Mouse (Mus musculus): Measurements from ENCODE around the gene Klhl20.

The Klhl20 gene

DNA sequence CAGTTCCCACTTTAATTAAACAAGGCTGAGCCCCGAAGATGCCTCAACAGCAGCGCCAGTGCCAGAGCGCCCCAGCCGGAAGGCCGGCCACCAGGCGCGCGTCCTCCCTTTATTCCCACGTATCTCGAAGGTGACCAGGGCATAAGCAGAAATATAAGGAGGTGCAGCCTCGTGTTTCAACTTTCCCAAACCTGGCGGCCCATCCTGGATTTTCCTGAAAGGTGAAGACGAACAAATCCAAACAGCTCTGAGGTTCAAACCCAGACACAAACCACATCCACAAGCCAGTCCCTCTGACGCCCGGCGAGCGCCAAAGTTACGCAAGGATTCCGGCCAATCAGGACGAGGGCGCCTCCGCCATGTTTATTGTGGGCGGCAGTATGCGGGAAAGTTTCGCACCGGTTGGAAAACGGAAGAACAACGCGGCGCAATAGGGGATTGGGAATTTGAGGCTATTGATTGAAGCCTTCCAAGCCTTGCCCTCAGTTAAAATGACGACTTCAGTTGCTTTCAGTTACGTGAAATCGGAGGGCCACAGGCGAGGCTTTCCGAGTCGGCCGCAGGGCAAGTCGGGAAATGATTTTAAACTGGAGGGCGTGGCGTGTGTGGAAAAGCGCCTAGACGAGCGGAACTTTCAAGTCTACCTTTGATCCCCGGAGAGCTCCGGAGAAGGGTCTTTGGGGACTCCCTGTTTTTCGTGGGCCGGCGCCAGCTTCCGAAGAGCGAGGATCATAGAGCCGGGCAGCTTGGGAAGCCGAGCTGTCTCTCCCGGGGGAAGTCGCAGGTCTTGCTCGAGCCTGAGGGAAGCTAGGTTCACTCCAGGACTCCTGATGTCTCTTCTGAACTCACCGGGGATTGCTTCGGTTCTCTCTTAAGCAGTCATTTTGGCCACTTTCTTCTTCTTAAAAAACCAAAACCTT lies 60.7 kb downstream of the Klhl20 start, which contains the start of the genes Dars2 and Cenpl:
Gene Dars2 (minus strand): TSS at position 307 of the 920 bp plus-strand sequence.
Gene Cenpl (plus strand): TSS at position 362 of the 920 bp plus-strand sequence.
- DNase-seq = peak; percentile 97

DNA sequence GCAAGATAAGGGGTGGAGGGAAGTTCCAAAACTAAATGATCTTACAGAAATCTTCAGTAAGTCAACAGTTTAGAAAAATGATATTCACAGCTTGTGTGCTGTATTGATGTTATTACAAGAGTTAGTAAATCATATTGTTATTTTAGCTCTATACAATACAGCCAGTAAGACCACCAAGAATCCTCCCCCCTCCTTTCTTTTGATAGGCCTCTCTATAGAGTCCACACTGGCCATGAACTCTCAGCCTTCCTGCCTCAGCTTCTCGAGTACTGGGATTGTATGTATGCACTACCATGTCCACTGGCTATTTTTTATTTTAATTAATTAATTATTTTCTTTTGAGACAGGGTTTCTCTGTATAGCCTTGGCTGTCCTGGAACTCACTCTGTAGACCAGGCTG lies 68.0 kb downstream of the Klhl20 start:
- DNase-seq = no peak

- no peak for DNase-seq
Measured at GRCm38 (mm10) chr1:161057164-161057563, 74.1 kb downstream of the Klhl20 start.

- DNase-seq = no peak
Measured at GRCm38 (mm10) chr1:161046972-161047371, 84.3 kb downstream of the Klhl20 start.

DNA sequence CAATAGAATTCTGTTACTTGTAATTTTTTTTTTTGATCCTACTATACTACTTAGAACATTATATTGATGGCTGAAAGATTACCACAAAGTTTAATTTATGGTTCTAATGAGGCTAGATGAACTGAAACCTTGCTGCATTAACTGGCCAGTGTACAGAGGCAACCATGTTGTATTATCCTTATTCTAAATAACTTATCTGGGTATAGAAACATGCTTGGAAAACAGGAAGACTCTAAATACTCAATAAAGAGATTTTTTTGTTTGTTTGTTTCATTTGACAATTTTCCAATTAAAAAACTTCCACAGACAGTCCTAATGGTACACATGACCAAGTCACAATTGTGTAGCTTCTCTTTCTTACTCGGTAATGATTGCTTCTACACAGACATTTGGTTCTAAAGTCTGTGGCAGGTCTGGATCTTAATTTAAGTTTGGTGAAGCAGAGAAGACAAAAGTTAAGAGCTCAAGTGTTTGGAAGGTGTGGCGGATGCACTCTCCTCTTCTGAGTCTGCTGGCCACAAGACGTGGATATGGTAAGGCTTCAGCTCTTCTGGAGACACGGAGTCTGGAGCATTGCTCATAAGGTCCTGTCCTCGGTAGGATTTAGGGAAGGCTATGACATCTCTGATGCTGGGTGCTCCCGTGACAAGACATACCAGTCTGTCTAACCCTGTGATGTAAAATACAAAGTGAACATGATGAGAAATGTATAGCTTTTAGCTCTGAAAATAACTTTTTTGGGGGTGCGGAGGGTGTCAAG lies 89.9 kb downstream of the Klhl20 start:
- DNase-seq = no peak

- DNase-seq = no peak
Measured at GRCm38 (mm10) chr1:161040855-161041254, 90.5 kb downstream of the Klhl20 start.

GRCm38 (mm10) chr1:161040426-161040770 lies 90.9 kb downstream of the Klhl20 start:
- DNase-seq = no peak

GRCm38 (mm10) chr1:161039741-161040425 lies 91.4 kb downstream of the Klhl20 start:
- peak; percentile 12 for DNase-seq

DNA sequence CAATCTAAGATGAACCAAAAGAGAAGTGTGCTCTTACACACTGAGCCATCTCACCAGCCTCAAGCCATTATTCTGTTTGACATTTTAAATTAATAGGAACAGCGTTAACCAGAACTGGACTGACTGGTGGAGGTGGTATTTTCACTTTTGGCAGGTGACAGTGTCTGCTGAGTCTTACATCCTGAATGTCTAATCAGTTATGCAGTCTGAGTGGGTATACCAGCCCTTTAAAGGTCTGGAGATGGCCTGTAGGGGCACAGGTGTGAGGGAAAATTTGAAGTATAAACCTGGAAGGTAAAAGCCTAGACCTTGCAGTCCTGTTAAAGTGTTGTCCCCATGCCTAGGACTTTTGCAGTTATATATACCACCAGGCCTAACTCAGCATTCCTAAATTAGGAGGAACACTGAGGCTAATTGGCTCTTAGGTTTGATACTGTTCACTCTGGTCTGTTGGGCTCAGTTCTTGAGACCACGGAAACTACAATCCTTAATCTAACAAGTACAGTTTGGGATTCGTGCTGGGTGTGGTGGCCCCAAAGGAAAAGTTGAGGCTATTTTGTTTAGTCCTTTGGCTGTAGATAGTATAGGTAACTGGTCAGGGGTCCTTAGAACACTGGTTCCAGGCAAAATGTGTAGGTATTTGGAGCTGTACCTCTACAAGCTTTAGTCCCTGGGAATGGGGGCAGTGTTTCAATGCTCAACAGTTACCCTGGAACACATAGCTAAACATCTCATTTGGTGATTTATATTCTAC lies 92.2 kb downstream of the Klhl20 start:
- DNase-seq = no peak
